Mouse (Mus musculus): ENCODE measurements at regions not wholly inside any gene's neighbourhood (a gene's known extent, or its start where the extent isn't known, plus 50 kb on each side); places are given as distances from the start of the nearest gene placed in this dataset.
"Not testable (repeated sequence)": the region's sequence is repeated elsewhere in the genome, so short reads cannot be mapped to it uniquely, and the experiment has no call there.

DNA sequence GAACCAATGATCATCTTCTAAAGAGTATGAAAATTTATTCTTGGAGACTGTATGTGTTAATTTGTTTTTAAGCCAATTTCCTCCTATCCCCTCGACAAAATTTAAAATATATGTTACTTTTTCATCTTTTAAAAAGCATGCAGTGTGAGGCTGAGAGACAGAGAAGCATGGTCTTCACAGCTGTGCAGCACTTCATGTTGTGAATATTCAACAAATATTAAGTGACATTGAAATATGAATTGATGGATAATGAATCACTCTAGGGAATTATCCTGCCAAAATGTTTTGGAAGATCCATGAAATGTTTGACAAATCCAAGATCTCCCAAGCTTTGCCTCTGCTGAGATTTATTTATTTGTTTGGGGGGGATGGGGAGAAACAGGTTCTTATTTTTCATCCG is 233.9 kb upstream of the Gm11146 start:
- DNase-seq (ENCODE audit: low spot score): no peak

DNA sequence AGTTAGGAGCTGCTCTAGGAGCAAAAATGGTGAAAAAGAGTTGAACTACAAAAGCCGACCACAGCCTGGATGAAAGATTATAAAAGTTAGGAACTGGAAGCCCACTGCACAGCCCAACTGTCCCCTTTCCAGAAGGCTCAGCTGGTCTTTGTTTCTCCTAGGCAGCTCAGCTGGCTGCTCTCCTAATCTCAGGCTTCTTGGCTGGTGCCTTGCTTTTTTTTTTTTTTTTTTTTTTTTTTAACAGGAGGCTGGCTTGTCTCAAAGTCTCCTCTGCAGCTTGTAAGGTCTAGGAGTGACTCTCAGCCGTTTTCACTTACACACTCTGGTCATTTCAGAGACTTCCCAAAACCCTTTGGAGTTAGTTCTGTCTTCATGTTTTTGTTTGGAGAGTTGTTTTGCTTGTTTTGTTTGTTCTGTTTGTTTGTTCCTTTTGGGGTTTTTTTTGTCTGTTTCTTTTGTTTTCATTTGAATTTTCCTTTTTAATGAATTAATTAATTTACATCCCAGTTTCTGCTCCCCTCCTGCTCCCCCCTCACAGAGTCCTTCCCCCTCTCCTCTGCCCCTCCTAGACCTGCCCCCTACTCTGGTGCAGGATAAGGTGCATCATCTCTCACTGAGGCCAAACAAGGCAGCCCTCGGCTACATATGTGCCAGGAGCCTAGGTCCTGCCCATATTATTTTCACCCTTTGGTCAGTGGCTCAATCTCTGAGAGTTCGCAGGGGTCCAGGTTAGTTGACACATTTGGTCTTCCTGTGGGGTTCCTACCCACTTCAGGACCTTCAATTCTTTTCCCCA is 225.6 kb upstream of the Gm11146 start:
- DNase-seq (ENCODE audit: low spot score): no peak

DNA sequence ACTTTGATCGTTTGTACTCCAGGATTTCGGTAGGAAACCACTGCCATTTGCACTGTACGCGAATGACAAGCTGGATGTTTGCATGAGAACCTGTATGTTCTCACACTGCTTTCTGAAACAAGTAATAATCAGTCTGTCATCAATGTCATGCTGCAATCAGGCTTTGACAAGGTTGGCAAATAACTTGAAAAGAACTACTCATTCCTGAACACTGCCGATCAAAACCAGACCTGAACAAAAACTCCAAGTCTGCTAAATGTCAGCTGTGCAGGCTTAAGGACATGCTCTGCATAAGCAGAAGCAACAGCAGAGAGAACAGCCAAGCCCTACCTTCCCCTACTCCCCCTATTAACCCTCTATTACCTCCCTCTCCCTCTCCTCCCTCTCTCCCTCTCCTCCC is 197.8 kb upstream of the Gm11146 start:
- DNase-seq (ENCODE audit: low spot score): no peak

DNA sequence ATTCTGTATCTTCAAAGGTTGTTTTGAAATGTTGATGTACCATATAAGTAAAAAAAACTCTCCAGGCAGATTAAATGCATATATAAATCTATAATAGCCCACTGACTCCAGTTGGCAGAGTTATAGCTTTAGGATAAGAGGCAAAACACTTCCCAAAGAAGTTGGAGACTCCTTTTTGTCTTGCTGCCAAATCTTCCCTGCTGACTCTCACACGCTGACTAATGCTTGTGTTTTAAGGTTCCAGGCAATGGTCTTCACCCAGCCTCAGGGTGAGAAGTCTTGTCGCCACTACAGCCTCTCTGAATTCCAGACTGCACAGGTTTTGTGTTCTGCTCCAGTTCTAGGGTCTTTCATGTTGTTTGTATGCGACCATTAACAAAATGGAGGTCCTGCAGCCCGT is 195.0 kb upstream of the Gm11146 start:
- DNase-seq (ENCODE audit: low spot score): no peak

DNA sequence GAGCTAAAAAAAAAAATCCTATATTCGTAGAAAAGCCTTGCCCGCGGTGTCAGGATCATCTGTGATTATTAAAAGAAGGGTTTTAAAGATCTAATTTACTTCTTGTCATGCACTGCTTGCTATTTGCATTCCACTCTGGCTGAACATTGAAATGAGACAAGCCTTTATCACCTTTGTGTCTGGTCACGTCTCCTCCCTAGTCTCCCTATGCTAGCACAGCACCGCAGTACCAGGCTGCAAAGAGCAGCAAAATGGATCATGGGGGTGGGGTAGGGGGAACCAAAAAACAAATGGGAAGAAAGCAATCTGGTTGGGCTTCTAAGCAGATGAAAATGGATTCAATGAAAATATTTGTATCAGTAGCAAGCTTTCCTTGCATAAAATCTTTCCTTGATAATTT is 187.8 kb upstream of the Gm11146 start:
- no peak for DNase-seq (ENCODE audit: low spot score)

DNA sequence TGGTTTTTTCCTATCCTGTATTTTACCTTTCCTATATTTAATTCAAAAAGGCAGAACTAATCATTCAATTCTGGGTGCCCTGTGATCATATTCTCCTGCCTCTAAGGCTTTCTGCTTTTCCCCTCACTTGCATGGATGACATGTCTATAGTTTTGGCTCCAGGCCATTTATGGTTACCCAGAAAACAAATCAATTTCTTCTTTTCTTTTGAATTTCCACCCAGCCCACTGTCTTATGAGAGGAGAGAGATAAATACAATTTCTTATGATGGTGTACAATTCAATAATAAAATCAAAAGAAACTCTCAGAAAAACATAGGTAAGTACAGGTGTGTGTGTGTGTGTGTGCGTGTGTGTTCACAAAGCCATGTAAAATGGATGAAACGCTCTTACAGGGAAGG is 187.3 kb upstream of the Gm11146 start:
- DNase-seq (ENCODE audit: low spot score): no peak

DNA sequence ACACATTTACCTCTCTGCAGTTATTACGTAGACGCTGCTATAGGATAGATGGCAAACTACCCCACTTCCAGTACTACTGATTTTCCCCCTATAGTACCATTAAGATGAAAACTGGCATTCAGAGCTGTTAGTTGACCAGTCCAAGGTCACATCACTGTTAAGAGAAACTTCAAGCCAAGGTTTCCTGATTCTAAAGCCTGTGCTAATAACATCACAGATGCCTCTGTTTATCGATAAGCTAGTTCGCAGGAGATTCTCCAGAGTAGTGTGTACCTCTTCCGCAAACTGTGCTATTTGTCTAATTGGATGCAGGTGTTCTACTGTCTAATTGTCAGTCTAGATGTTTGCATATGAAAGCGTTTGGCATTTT is 186.9 kb upstream of the Gm11146 start:
- DNase-seq (ENCODE audit: low spot score): no peak

DNA sequence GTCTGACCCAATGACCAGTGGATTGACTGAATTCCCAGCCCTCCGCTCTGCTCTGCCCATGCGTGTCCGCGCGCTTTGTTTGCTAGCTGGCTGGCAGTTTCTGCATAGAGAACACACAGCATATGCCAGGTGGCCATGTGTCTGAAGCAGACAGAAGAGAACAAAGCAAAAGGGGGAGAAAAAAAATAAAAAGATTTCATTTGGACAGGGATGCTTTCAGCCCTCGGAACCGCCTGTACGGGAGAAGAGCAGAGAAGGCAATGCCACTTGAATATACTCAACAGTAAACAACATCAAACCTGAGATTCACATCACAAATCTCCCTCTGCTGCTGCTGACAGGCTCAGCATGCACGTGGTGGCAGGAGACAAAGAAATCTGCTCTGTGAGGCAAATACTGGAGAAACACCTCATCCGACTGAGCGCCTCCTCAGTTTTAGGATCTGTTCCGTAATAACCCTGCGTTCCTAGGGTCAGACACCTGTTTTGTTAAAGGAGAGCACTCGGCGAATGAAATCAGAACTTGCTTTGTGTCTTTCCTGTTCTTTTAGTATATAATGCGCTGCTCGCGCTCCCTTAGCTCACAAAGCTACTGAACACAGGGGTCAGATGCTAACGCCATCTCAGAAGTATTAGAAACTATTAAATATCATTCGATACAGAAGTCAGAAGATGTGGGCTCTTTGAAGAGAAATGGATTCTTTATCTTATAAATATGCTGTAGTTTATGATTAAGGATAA is 186.3 kb upstream of the Gm11146 start:
- DNase-seq (ENCODE audit: low spot score): no peak

DNA sequence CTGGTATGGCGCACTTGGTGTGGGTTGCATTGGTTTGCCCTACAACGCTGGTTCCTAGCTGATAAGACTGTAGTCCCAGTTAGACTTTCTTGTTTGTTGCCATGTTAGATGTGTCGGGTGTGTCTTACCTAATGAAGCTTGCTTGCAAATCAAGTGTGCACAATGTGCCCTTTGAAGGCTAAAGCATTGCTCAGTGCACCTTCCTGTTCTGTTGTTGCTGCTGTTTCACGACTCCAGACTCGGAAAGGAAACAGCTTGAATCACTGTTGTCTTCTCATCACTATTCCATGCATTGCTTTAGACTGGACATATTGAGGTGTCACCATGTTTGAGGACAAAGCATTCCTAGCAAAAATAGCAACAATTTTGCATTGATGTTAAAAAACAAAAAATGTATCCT is 185.1 kb upstream of the Gm11146 start:
- no peak for DNase-seq (ENCODE audit: low spot score)

DNA sequence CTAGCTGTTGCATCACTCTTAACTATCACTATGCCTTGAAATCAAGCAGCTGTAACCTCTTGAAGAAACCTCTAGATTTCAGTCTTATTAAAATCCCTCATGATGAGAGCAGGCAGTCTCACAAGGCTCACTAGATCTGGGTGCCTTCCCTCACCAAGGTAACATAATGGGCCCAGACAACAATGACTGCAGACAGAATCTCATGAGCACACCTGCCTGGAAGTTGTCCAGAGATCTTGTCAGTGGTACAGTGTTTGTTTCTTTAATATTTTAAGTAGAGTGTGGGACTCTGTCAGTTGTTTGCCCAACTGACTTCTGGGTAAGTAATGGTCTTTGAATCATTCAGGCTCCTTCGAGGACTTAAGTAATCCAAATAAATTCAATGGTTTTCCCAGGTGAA is 177.1 kb upstream of the Gm11146 start:
- DNase-seq (ENCODE audit: low spot score): no peak

DNA sequence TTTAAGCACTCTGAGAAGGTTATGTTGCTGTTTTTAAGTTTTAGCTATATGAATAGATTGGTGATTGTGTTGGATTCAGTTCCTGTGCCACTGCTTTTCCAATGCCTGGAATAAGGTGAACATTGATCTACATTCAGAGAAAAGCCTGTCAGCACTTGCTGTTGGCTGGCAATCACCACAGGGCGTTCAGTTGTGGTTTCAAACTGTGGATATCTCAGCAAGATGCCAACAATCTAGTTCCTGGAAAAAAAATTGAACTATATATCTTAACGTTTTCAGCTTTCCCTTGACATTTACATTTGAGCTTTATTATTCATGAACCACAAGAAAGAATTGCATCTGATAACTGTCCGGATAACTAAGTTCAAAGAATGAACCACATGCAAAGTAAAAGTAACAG is 170.2 kb upstream of the Gm11146 start:
- no peak for DNase-seq (ENCODE audit: low spot score)

DNA sequence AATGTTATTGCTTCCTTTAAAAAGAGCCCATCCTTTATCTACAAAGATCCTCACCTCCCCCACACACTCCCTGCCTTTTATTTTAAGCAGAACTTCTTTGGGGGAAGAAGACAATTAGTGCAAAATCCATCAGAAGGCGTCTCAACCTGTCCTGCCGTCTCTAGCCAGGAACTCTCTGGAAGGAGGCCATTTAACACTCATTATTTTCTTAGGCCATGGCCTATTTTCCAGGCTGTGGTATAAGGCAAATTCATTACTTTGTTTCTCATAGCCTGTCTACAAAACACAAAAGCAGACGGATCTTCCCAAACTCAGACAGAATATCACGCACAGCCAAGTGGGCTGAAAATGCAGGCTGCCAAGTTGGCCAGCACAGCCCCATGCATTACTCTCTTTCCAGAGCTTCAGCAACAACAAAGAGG is 159.0 kb upstream of the Gm11146 start:
- no peak for DNase-seq (ENCODE audit: low spot score)

DNA sequence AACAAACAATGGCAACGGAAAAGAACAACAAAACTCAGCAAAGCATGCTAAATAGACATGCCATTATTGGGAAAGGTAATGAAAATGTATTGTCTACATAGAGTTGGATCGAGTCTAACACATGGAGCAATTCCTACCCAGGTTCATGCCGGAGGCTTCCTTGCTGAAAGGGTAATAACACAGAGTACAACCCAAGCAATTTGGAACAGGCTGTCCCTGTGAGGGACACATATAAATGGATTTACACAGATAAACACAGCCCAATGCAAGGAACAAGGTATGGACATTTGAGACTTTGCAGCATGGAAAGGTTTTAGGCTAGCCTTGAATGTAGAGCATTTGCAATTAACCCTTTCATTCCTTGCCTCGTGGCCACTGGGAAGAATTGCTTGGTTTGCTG is 158.6 kb upstream of the Gm11146 start:
- no peak for DNase-seq (ENCODE audit: low spot score)

DNA sequence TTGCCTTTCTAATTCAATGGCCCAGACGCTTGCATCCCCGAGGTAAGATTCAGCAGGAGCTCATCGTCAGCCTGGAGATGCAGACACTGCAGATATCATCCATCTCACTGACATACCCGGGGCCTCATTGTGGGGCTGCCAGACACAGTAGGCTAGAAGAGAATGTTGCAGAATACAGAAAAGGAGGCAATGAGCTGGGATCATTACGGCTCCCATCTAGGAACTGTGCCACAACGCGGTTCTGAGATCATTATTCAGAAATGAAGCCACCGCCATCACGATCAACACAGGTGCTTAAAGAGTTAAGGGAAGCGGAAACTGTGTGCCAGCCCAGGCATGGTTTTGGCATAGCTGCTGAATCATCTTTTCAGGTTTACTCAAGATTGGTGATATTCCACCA is 158.1 kb upstream of the Gm11146 start:
- DNase-seq (ENCODE audit: low spot score): no peak

DNA sequence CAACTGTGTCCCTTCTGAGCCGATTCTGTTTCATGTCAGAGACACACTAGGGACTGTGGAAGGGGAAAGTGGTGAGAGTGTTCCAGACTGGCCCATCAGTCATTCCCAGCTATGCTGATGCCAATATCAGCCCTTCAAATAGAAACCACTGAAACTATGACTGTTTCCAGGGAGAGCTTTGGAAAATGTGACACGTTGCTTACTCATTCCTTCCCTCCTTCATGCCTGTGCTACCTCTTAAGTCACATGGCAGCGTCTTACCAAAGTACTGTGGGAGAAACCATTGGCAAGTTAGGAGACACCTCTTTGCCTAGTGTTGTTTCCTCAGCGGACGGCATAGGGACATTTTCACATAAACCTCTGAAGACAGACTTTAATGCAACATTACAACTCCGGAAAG is 153.0 kb upstream of the Gm11146 start:
- no peak for DNase-seq (ENCODE audit: low spot score)

DNA sequence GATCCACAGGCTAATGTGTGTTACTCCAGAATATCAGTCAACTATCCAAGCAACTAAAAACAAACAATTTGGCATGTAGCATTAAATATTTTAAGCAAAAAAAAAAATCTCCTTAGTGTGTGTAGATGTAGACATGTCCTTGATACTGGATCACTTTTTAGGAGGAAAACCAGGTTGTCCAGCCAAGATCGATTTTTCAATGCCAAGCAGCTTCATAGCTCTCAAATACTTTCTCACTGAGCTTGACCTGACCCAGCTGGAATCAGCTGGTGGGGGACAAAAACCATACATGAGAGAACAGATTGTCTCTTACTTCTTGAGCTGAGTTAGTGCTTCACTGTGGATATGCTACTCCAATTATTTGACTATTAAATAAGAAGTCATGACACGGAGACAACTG is 147.6 kb upstream of the Gm11146 start:
- DNase-seq (ENCODE audit: low spot score): no peak

DNA sequence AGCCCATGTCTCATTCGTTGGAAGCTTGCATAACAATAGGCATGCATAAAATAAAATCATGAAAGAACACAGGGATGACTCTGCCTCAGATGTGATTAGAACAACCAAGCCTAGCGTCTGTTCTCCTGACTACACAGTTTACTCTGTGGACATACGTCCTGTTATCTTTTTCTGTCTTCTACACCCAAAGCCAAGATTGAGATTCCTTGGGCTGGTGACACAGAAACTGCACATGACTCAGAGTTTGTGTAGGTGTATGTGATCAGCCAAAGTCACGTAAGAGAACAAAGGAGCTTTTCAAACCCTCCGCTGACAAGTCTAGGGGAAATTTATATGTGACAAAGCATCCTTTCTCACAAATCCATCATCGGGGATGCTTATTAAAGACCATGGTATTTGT is 141.9 kb upstream of the Gm11146 start:
- DNase-seq (ENCODE audit: low spot score): no peak

DNA sequence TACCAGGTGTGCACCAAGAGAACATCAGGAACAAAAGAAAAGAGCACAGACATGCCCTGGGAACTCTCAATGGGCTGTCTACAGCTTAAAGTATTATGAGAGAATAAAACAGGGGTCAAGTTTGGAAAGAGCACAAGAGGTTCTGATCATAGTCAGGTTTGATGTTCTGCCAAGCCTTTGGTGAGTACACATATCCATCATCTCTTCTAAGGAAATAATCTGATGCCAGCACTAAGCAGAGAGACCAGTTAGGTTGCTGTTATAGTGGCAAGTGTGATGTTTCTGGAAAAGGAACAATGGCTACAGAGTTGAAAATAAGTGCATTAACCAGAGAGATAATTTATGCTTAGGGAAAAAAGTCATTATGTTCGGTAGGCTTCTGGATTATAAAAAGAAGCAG is 136.9 kb upstream of the Gm11146 start:
- no peak for DNase-seq (ENCODE audit: low spot score)

DNA sequence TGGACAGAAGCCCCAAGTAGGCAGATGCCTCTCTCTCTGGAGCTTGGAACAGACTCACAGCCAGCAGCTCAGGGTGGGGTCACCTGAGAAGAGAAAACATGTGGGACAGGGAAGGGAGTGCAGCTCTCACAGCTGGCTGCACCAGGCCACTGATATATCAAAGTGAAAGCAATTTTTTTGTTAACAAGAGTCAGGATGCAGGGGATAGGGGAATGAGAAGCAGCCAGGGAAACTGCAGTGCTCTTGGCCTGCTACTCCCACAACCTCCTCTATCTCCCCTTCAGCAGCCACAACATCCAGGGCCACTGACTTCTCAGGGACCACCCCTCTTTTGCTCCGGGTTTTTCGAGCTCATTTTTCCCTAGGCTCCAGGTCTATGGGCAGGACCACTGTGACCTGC is 117.5 kb upstream of the Gm11146 start:
- no peak for DNase-seq (ENCODE audit: low spot score)

DNA sequence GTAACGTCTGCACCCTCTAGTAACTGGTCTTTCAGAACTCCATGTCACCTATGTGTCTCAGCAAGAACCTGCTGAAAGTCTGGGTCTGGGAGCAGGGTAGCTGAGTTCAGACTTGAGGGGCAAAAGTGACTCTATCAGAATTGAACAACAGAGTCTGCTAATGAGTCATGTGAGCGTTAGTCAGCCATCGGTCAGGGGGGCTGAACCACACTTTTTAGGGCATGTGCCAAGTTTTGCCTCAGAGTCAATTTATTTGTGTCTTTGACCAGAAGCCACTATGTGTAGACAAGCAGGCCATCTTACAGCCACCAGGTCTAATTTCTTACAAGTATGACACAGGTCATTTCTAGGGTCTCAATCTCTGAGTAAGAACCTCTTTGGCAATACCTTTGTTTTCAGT is 115.9 kb upstream of the Gm11146 start:
- DNase-seq (ENCODE audit: low spot score): not testable (repeated sequence)

DNA sequence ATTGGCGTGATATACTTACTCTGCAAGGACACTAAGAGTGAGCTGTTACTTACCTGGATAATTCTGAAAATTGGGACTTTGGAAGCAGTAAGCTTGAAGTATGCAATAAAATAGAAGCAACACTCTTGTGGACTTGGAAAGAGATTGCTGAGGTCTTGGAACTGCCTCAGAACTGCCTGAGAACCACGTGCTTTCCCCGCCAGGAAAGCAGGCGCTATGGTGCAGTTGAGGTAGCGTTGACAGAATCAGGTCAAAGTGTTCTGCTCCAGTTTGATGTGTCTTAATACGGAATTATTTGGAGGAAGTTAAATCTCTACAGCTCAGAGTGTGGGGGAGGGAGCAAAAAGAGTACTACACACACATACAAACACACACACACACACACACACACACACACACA is 102.8 kb upstream of the Gm11146 start:
- no peak for DNase-seq (ENCODE audit: low spot score)

DNA sequence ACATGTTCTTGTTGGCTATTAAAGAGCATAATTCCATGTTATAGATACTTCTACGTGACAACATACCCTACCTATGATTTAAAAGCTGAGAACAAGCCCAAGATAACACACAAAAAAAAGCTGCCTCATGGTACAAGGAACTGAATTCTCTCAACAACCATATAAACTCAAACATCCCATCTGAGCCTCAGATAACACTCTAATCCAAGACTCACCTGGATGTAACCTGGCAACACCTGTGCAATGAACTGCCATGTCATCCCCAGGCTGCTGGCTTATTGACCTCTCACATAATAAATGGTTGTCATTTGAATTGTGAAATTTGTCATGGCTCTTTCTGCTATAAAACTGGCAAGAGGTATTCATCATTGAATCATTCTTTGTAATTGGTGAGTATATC is 93.5 kb upstream of the Gm11146 start:
- no peak for DNase-seq (ENCODE audit: low spot score)

DNA sequence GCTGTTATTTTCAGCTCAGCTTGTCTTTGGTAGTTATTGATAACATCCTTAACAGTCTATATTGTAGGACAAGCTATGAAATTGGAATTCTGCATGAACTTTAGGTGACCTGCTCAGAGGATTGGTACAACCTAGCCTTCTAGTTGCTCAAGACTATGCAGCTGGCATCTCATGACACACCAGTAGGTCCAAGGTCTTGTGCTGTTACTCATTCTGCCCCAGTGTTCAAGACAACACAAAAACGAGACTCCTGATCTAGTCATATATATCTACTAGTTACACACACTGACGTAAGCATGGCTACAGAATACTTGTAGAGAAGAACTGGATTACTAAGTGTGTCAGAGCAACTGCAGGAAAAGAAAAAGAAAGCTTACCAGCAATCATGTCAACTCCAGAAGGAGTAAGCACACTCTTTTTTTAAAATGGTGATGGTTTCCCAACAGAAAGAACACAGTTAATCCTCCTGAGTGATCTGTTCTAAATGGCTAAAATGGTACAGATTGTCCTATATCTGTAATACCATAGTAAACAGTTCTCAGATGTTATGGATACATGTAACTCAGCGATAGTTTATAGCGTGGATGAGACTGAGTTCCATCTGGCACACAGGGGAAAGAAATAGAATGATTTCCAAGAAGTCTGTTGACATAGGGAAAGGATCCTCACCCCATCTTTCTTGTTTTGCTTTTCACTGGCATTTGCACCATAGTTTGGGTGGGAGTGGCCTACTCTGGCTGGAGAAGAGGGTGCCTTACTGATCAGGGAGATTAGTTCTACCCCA is 85.4 kb upstream of the Gm11146 start:
- no peak for DNase-seq (ENCODE audit: low spot score)

Measured in yolk sac, embryonic 10.5 days (tissue).